ENCODE assay signal across 13 mouse cellular contexts in genomic region chr9:23497626-23498025, GRCm38 (mm10).
DNase-seq lines count a peak whose midpoint lies in the region; ATAC-seq and TF ChIP-seq lines count a peak whose summit lies in the region.
"Had no signal": no experiment of that assay in that cellular context is flagged by ENCODE, and none has a peak within 500 bp of the region (broad histone marks: within the 10 kb centered on the region; RNA-seq: fewer than 3 reads in every experiment).

No protein-coding gene starts in this region.

- H3K4me1 ChIP-seq in cortical plate, adult 2 months (ENCODE audit: control insufficient read depth, insufficient read depth, low read length) = peaks cover 5% of the 10 kb centered on the region
- H3K4me1 ChIP-seq in midbrain, embryonic 14.5 days (ENCODE audit: control insufficient read depth, insufficient read depth, low read length) = peaks cover 9% of the 10 kb centered on the region; the same call in 1 of the 2 replicates
- H3K4me1 ChIP-seq: embryonic facial prominence, embryonic 15.5 days; heart, embryonic 10.5 days; neural tube, embryonic 12.5 days had no signal

- 16% methylated on average over 3 of the region's 3 CpGs for WGBS in midbrain, embryonic 14.5 days

- peak overlapping the region; percentile 32; the same call in 1 of the 2 replicates for H3K27ac ChIP-seq in cortical plate, adult 2 months (ENCODE audit: insufficient read depth, low read length)
- H3K27ac ChIP-seq in layer of hippocampus, adult 2 months = 0 out of 2 replicates have a peak overlapping the region, but pooled peaks have one; percentile 25
- 0 out of 2 replicates have a peak overlapping the region, but pooled peaks have one; percentile 2 for H3K27ac ChIP-seq in midbrain, embryonic 14.5 days (replicated peaks; ENCODE audit: low read depth, low read length)
- H3K27ac ChIP-seq: embryonic facial prominence, embryonic 15.5 days; heart, embryonic 10.5 days; neural tube, embryonic 12.5 days had no signal

- 0 out of 2 replicates have a peak, but pooled peaks cover 3% of the 10 kb centered on the region for H3K9me3 ChIP-seq in midbrain, embryonic 14.5 days (ENCODE audit: control insufficient read depth, low read length)
- H3K9me3 ChIP-seq: embryonic facial prominence, embryonic 15.5 days; heart, embryonic 10.5 days had no signal

- TF ChIP-seq CTCF in cortical plate, adult 2 months (IDR thresholded peaks at IDR 0.05; ENCODE audit: extremely low read depth, insufficient read depth, low read length) = no peak
- no peak for TF ChIP-seq CTCF in layer of hippocampus, adult 2 months (conservative IDR thresholded peaks at IDR 0.05)

- no peak overlapping the region for H3K9ac ChIP-seq in midbrain, embryonic 14.5 days (replicated peaks; ENCODE audit: low read length)
- H3K9ac ChIP-seq: embryonic facial prominence, embryonic 15.5 days; neural tube, embryonic 12.5 days had no signal

- H3K4me3 ChIP-seq in cortical plate, adult 2 months (ENCODE audit: insufficient read depth, low read length) = no peak overlapping the region
- H3K4me3 ChIP-seq in layer of hippocampus, adult 2 months = no peak overlapping the region
- H3K4me3 ChIP-seq in midbrain, embryonic 14.5 days (replicated peaks; ENCODE audit: low read depth, low read length) = no peak overlapping the region
- H3K4me3 ChIP-seq: embryonic facial prominence, embryonic 15.5 days; heart, embryonic 10.5 days; neural tube, embryonic 12.5 days had no signal

- H3K27me3 ChIP-seq in midbrain, embryonic 14.5 days (ENCODE audit: control insufficient read depth, insufficient read depth, low read length) = no peaks in the 10 kb centered on the region
- H3K27me3 ChIP-seq: embryonic facial prominence, embryonic 15.5 days; neural tube, embryonic 12.5 days had no signal

- H3K4me2 ChIP-seq in midbrain, embryonic 14.5 days (ENCODE audit: low read length) = no peak overlapping the region
- H3K4me2 ChIP-seq: embryonic facial prominence, embryonic 15.5 days; neural tube, embryonic 12.5 days had no signal

- H3K36me3 ChIP-seq in midbrain, embryonic 14.5 days (ENCODE audit: control insufficient read depth, insufficient read depth, low read length) = no peaks in the 10 kb centered on the region
- H3K36me3 ChIP-seq: embryonic facial prominence, embryonic 15.5 days; heart, embryonic 10.5 days; neural tube, embryonic 12.5 days had no signal

- peak; percentile 11 for DNase-seq in adrenal gland, adult 8-10 months
- no peak for DNase-seq in adrenal gland, adult 2 months
- DNase-seq in layer of hippocampus, adult 2 months (ENCODE audit: low spot score in 2 of 2) = peak; percentile 53
- peak; percentile 74 for DNase-seq in midbrain, embryonic 14.5 days
- no peak for DNase-seq in lung, postnatal 25 days (ENCODE audit: low spot score)
- DNase-seq in urinary bladder, postnatal 4 days (ENCODE audit: low spot score in 2 of 2) = no peak
- no peak for DNase-seq in cerebellum, postnatal 25 days
- DNase-seq: lung, postnatal 36 days had no signal

- peak; percentile 48; the same call in 1 of the 2 replicates for ATAC-seq in midbrain, embryonic 14.5 days (ENCODE audit: low FRiP score, low TSS enrichment)
- ATAC-seq: inflammation-experienced regulatory T-cells, adult 6 months had no signal

- TF ChIP-seq POLR2A in cortical plate, adult 2 months (IDR thresholded peaks at IDR 0.05; ENCODE audit: extremely low read depth, insufficient read depth, low read length) = no peak

Comparison
In these comparisons a context has a peak if more than half of its experiments do, and no peak if none do; other contexts are left out.
1. DNase-seq: peak in adrenal gland, adult 8-10 months (single experiment), layer of hippocampus, adult 2 months (2 of 2) and midbrain, embryonic 14.5 days (single experiment); none in adrenal gland, adult 2 months (single experiment), lung, postnatal 25 days (single experiment), urinary bladder, postnatal 4 days (0 of 2) and cerebellum, postnatal 25 days (0 of 2).
2. Peak in every context shown above with its lines, with median percentiles within 50 percentile points of each other: H3K27ac ChIP-seq.